Comparison of ENCODE assay signal across 18 mouse cellular contexts in genomic region chr8:64461136-64461535, GRCm38 (mm10).
"Had no signal": no experiment of that assay in that cellular context is flagged by ENCODE, and none has a peak within 500 bp of the region (broad histone marks: within the 10 kb centered on the region; RNA-seq: fewer than 3 reads in every experiment).

No protein-coding gene starts in this region.

- H3K27ac ChIP-seq: midbrain, embryonic 10.5 days; midbrain, embryonic 12.5 days; neural tube, embryonic 13.5 days; neural tube, embryonic 15.5 days had no signal

- DNase-seq: lung, adult 18-20 months; lung, embryonic 14.5 days; lung, postnatal 10 days; lung, postnatal 4 days; midbrain, embryonic 14.5 days; right cerebral cortex, adult 18-20 months; right cerebral cortex, postnatal 25 days; right cerebral cortex, postnatal 4 days; spleen, adult 18-20 months; thymus, adult 18-20 months; thymus, postnatal 14 days; thymus, postnatal 36 days had no signal

- H3K4me3 ChIP-seq: midbrain, embryonic 10.5 days; midbrain, embryonic 12.5 days; myocyte; neural tube, embryonic 13.5 days; neural tube, embryonic 15.5 days had no signal

- H3K9ac ChIP-seq: lung, embryonic 14.5 days; midbrain, embryonic 12.5 days; neural tube, embryonic 13.5 days; neural tube, embryonic 15.5 days had no signal

- ATAC-seq: midbrain, embryonic 16.5 days had no signal

- H3K4me2 ChIP-seq: lung, embryonic 14.5 days; midbrain, embryonic 12.5 days; neural tube, embryonic 13.5 days; neural tube, embryonic 15.5 days had no signal

- H3K4me1 ChIP-seq: midbrain, embryonic 10.5 days; midbrain, embryonic 12.5 days; neural tube, embryonic 13.5 days; neural tube, embryonic 15.5 days had no signal

- H3K9me3 ChIP-seq: midbrain, embryonic 10.5 days; midbrain, embryonic 12.5 days; neural tube, embryonic 13.5 days; neural tube, embryonic 15.5 days had no signal

- H3K27me3 ChIP-seq: midbrain, embryonic 12.5 days; neural tube, embryonic 13.5 days; neural tube, embryonic 15.5 days had no signal

- H3K36me3 ChIP-seq: midbrain, embryonic 10.5 days; midbrain, embryonic 12.5 days; neural tube, embryonic 13.5 days; neural tube, embryonic 15.5 days had no signal
